Mouse (Mus musculus) gastrocnemius, postnatal 14 days (tissue): ENCODE data around the gene Nos2. TPM values are rescaled to one million over a fixed set of nuclear protein-coding genes. Genes with fewer than 3 reads are reported as not detected.

Experiments
- total RNA-seq, 2 experiments: library from RNA; stranded (reverse); gene quantifications; 2 replicates each; pipeline ENCODE4 v1.2.3; 2021

The Nos2 gene
- total RNA-seq, 2 experiments from 2014 or later, result 3.6 to 4.7 TPM

Other genes starting within 250 kb of the Nos2 start
- gene Nlk, start 223.4 kb upstream of the Nos2 start, total RNA-seq, result 1 to 10 TPM; 5.6 to 6.2 TPM
- 10 to 100 TPM in 1 of 2 experiments, 1 to 10 TPM in 1; 9.4 to 13.1 TPM for gene Ccnq, start 169.1 kb upstream of the Nos2 start, total RNA-seq
- gene Lyrm9, start 94.2 kb upstream of the Nos2 start, total RNA-seq, result 10 to 100 TPM; 11.5 to 14.2 TPM
- 10 to 100 TPM; 18.7 to 19.8 TPM for gene Lgals9, start 64.2 kb downstream of the Nos2 start, total RNA-seq
- gene Ksr1, start 225.6 kb downstream of the Nos2 start, total RNA-seq, result 10 to 100 TPM; 62.2 to 73.3 TPM